Mouse (Mus musculus): Measurements from ENCODE around the gene Spire2.

DNA sequence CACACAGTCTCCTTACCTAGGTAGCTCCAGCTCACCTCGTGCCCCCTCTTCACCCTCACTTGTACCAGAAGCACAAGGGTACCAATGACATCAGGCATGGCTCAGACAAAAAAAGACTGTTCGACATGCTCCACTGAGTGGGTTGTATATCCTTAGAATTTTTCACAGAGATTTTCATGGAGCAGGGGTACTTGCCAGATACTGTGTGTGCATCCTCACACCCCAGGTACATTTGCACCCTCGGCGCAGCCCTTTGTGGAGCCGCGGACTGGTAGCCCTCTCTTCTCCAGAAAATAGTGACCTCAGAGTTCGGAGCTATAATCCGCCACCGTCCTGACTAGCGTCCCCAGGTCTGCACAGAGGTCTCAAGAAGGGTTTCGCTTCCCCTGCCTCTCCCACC is 78.3 kb downstream of the Spire2 start:
- TF ChIP-seq GATA1 (IDR thresholded peaks at IDR 0.05; ENCODE audit: low read length) (no peak), TAL1 (IDR thresholded peaks at IDR 0.05; ENCODE audit: low read length) (no peak)

Data from erythroblast, embryonic 14.5 days (primary cell).